Mouse (Mus musculus) forebrain, embryonic 12.5 days (tissue): ENCODE data around the gene B3gnt7. TPM values are rescaled to one million over a fixed set of nuclear protein-coding genes. Genes with fewer than 3 reads are reported as not detected.

Source experiments
- ATAC-seq: fragments of 200-750 bp; cut with Nextera tagmentation; 2 replicates; pipeline ENCODE4 v1.8.0; 2017; ENCODE audit warnings: moderate TSS enrichment; ENCODE audit not compliant: low FRiP score
- H3K27ac ChIP-seq: fragments of 300-500 bp; sonication (generic); 2 replicates; pipeline ENCODE4 v1.5.1; 2016; ENCODE audit warnings: mild to moderate bottlenecking
- H3K27me3 ChIP-seq: fragments of 300-500 bp; sonication (generic); 2 replicates; pipeline ENCODE4 v1.6.1; 2016; ENCODE audit warnings: mild to moderate bottlenecking
- H3K36me3 ChIP-seq: fragments of 300-500 bp; sonication (generic); replicated peaks from 2 replicates; pipeline ENCODE4 v1.6.1; 2016; ENCODE audit warnings: mild to moderate bottlenecking
- H3K4me1 ChIP-seq: fragments of 300-500 bp; sonication (generic); 2 replicates; pipeline ENCODE4 v1.6.1; 2016
- H3K4me2 ChIP-seq: fragments of 300-500 bp; sonication (generic); 2 replicates; pipeline ENCODE4 v1.6.1; 2016; ENCODE audit warnings: mild to moderate bottlenecking, moderate library complexity
- H3K4me3 ChIP-seq: fragments of 300-500 bp; sonication (generic); replicated peaks from 2 replicates; pipeline ENCODE4 v1.5.1; 2016; ENCODE audit warnings: mild to moderate bottlenecking
- H3K9ac ChIP-seq: fragments of 300-500 bp; sonication (generic); 2 replicates; pipeline ENCODE4 v1.6.1; 2016; ENCODE audit warnings: mild to moderate bottlenecking
- H3K9me3 ChIP-seq: fragments of 300-500 bp; sonication (generic); 2 replicates; pipeline ENCODE4 v1.6.1; 2016
- WGBS: fragments of 180-500 bp; shearing (Covaris S2); methylation state at CpG from one replicate; pipeline ENCODE4 v1.1.7; 2016; 5-methylcytosine and 5-hydroxymethylcytosine counted together
- polyA plus RNA-seq: library from polyadenylated mRNA; unstranded; fragments of >200 nt; fragmentation: Nextera tagmentation; extraction: Ambion mirVana; gene quantifications from 2 replicates; pipeline ENCODE4 v1.2.1, GENCODE M21; 2016

B3gnt7 gene
- polyA plus RNA-seq, 1 experiment from 2014 or later: 3.0 TPM

DNA sequence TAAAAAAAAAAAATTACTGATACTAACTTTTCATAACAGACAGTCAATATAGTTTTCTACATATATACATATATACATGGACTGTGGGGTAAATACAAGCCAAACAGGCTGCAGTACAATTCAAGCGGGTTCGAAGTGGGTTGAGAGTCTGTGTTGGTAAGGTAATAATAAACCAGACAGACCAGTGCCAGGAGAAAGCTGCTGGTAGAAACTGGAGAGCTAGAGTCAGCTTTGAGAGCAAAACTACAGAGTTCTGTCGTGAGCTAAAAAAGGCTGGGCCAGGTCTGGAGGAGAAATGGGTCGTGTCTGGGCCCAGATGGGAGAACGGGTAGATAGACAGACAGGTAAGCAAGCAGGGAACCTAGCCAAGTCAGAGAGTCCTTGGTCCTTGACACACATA is 18.5 kb upstream of the B3gnt7 start:
- Histone ChIP-seq H3K27ac (no peak overlapping the region), H3K4me2 (no peak overlapping the region), H3K36me3 (no peaks in the 10 kb centered on the region), H3K9ac (no peak overlapping the region), H3K9me3 (no peaks in the 10 kb centered on the region), H3K4me3 (no peak overlapping the region), H3K4me1 (no peaks in the 10 kb centered on the region), H3K27me3 (0 out of 2 replicates have a peak, but pooled peaks cover 3% of the 10 kb centered on the region)
- no peak for ATAC-seq
- 90% methylated on average over 5 of the region's 5 CpGs for WGBS

DNA sequence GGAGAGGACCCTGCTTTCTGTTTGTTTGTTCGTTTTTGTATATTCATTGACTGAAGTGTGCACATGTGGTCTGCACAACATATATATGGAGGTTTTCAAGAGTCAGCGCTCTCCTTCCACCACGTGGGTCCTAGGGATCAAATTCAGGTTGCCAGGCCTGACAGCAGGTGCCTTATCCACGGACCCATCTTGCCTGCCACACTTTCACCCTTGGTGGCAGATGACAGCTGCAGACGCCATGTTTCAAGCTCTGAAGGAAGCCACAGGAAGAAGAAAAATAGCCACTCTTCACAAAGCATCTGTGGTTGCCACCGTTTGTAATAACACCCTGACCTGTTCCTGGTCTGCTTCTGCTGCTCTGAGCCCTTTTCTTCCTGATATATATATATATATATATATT is 17.3 kb upstream of the B3gnt7 start:
- no peak overlapping the region for H3K27ac ChIP-seq

GRCm38 (mm10) chr1:86287473-86287872 is 15.2 kb upstream of the B3gnt7 start:
- ATAC-seq: no peak

More for the DNA sequence above, 17.3 kb upstream of the B3gnt7 start:
- H3K9me3 ChIP-seq: no peaks in the 10 kb centered on the region
- H3K27me3 ChIP-seq: 0 out of 2 replicates have a peak, but pooled peaks cover 3% of the 10 kb centered on the region
- no peak for ATAC-seq
- H3K36me3 ChIP-seq: no peaks in the 10 kb centered on the region
- no peak overlapping the region for H3K9ac ChIP-seq
- no peak overlapping the region for H3K4me3 ChIP-seq
- 81% methylated on average over 6 of the region's 6 CpGs for WGBS
- H3K4me1 ChIP-seq: no peaks in the 10 kb centered on the region
- H3K4me2 ChIP-seq: no peak overlapping the region

DNA sequence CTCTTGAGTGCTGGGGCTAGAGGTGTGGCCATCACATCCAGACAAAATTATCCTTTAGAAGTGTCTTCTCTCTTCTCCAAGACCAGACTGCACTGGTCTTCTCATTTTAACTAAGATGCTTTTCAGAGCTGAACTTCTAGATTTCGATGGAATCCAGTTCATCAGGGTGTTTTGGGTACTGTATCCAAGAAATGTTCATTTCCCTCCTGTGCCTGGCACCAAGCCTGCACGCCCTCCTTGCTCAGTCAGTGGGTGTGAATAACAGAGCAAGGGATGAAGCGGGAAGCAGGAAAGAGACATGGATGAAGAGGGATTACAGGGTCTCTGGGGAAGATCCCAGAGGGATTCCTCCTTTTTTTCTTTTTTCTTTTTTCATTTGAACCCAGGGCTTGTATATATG is 12.2 kb upstream of the B3gnt7 start:
- Histone ChIP-seq H3K9me3 (no peaks in the 10 kb centered on the region), H3K36me3 (no peaks in the 10 kb centered on the region), H3K4me1 (peaks cover 11% of the 10 kb centered on the region), H3K4me3 (no peak overlapping the region), H3K27ac (no peak overlapping the region), H3K9ac (no peak overlapping the region), H3K4me2 (no peak overlapping the region), H3K27me3 (0 out of 2 replicates have a peak, but pooled peaks cover 3% of the 10 kb centered on the region)
- no peak for ATAC-seq
- 59% methylated on average over 3 of the region's 3 CpGs for WGBS

More at GRCm38 (mm10) chr1:86287473-86287872, 15.2 kb upstream of the B3gnt7 start:
- H3K4me2 ChIP-seq: no peak overlapping the region
- H3K4me3 ChIP-seq: no peak overlapping the region
- WGBS: 85% methylated on average over 4 of the region's 4 CpGs
- H3K27ac ChIP-seq: no peak overlapping the region
- no peaks in the 10 kb centered on the region for H3K36me3 ChIP-seq
- H3K27me3 ChIP-seq: 0 out of 2 replicates have a peak, but pooled peaks cover 3% of the 10 kb centered on the region
- H3K4me1 ChIP-seq: no peaks in the 10 kb centered on the region
- no peak overlapping the region for H3K9ac ChIP-seq
- H3K9me3 ChIP-seq: no peaks in the 10 kb centered on the region

DNA sequence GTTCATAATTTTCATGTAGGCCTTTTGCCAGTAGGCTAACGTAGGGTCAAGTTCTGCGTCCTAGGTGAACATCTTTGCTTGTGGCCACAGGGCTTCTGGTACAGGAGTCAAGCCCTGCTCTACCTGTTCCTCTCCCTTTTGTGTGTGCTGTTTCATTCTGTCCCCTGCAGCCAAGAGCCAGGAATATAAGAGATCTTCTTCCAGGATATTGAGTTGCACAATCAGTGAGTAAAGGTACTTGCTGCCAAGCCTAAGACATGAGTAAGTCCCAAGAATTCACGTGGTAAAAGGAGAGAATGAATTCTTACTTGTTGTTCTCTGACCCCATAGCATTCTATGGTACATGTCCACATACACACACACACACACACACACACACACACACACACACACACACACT is 9.5 kb upstream of the B3gnt7 start:
- no peak overlapping the region for H3K4me2 ChIP-seq
- peaks cover 11% of the 10 kb centered on the region for H3K4me1 ChIP-seq
- H3K9me3 ChIP-seq: no peaks in the 10 kb centered on the region
- WGBS: 93% methylated on average over 3 of the region's 3 CpGs
- no peak overlapping the region for H3K9ac ChIP-seq
- peaks cover 3% of the 10 kb centered on the region; the same call in 1 of the 2 replicates for H3K27me3 ChIP-seq
- ATAC-seq: no peak
- H3K4me3 ChIP-seq: no peak overlapping the region
- H3K36me3 ChIP-seq: no peaks in the 10 kb centered on the region
- no peak overlapping the region for H3K27ac ChIP-seq

DNA sequence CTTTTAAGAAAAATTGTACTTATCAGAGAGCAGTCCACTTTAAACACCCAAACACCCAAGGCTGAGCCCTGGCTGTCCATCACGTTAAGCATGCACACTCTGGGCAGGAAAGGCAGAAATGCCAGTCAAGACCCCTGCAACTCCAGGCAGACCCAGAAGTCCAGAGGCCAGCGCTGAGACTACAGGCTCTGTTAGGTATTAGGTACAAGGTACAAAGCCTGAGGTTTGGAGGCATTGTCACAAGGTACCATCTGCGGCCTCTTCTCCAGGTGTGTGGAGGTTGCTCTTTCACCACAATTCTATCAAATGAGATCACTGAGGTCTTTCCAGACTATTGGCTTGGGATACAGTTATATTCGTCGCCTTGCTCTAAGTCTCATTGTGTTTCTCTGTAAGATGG is 8.8 kb upstream of the B3gnt7 start:
- no peak overlapping the region for H3K4me2 ChIP-seq
- H3K36me3 ChIP-seq: no peaks in the 10 kb centered on the region
- no peak overlapping the region for H3K4me3 ChIP-seq
- no peaks in the 10 kb centered on the region for H3K9me3 ChIP-seq
- ATAC-seq: no peak
- no peak overlapping the region for H3K27ac ChIP-seq
- peaks cover 11% of the 10 kb centered on the region for H3K4me1 ChIP-seq
- 91% methylated on average over 5 of the region's 5 CpGs for WGBS
- peaks cover under 1% of the 10 kb centered on the region; the same call in 1 of the 2 replicates for H3K27me3 ChIP-seq
- H3K9ac ChIP-seq: no peak overlapping the region

DNA sequence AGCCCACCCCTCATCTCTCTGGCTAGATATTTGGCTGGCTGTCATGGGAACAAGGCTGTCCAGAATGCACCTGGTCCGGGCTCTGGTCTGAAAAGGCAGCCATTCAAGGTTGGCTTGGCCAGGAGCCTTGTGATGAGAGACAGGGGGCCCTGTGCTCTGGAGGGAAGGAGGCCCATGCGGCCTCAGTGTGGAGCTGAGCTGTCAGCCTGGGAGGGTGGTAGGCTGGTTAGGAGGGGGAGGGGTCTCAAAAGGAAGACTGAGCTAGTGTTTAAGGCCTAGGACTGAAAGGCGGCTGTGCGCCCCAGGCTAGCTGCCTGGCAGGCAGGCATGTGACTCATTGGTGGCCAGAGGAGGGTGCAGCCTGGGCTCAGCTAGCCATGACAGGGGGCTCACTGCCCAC is 8.2 kb upstream of the B3gnt7 start:
- Histone ChIP-seq H3K36me3 (no peaks in the 10 kb centered on the region), H3K9ac (no peak overlapping the region), H3K27ac (no peak overlapping the region), H3K4me2 (no peak overlapping the region), H3K4me1 (peaks cover 11% of the 10 kb centered on the region), H3K27me3 (no peaks in the 10 kb centered on the region; the same call in 1 of the 2 replicates), H3K9me3 (no peaks in the 10 kb centered on the region), H3K4me3 (no peak overlapping the region)
- WGBS: 11% methylated on average over 4 of the region's 4 CpGs
- ATAC-seq: peak; percentile 74; the same call in 1 of the 2 replicates

DNA sequence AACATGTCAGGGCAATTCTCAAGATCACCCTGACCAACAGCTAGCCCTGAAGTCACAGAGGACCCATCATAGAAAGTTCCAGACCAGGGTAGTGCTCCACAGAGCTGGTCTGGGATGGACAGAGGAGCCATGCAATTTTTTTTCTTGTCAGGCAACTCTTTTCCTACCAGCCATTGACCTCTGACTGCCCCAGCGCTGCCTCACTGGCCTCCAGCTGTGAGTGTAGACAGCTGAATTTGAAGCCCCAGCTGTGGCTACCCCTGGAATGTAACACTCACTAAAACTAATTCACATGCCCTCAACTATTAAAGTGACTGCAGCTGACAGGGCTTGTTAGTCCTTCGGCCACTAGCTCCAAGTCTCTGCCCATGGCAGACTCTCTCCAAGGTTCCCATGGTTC is 2.5 kb upstream of the B3gnt7 start:
- Histone ChIP-seq H3K36me3 (no peaks in the 10 kb centered on the region), H3K4me3 (no peak overlapping the region), H3K9me3 (no peaks in the 10 kb centered on the region), H3K27me3 (peaks cover 49% of the 10 kb centered on the region), H3K4me1 (peaks cover 15% of the 10 kb centered on the region), H3K9ac (no peak overlapping the region), H3K4me2 (no peak overlapping the region), H3K27ac (no peak overlapping the region)
- 29% methylated on average over 2 of the region's 2 CpGs for WGBS
- no peak for ATAC-seq

GRCm38 (mm10) chr1:86300731-86301130 is 1.9 kb upstream of the B3gnt7 start:
- Histone ChIP-seq H3K4me1 (peaks cover 13% of the 10 kb centered on the region), H3K4me2 (no peak overlapping the region), H3K4me3 (no peak overlapping the region), H3K9ac (no peak overlapping the region), H3K9me3 (no peaks in the 10 kb centered on the region), H3K36me3 (no peaks in the 10 kb centered on the region), H3K27ac (no peak overlapping the region), H3K27me3 (peaks cover 55% of the 10 kb centered on the region)
- 54% methylated on average over 7 of the region's 7 CpGs for WGBS
- no peak for ATAC-seq

DNA sequence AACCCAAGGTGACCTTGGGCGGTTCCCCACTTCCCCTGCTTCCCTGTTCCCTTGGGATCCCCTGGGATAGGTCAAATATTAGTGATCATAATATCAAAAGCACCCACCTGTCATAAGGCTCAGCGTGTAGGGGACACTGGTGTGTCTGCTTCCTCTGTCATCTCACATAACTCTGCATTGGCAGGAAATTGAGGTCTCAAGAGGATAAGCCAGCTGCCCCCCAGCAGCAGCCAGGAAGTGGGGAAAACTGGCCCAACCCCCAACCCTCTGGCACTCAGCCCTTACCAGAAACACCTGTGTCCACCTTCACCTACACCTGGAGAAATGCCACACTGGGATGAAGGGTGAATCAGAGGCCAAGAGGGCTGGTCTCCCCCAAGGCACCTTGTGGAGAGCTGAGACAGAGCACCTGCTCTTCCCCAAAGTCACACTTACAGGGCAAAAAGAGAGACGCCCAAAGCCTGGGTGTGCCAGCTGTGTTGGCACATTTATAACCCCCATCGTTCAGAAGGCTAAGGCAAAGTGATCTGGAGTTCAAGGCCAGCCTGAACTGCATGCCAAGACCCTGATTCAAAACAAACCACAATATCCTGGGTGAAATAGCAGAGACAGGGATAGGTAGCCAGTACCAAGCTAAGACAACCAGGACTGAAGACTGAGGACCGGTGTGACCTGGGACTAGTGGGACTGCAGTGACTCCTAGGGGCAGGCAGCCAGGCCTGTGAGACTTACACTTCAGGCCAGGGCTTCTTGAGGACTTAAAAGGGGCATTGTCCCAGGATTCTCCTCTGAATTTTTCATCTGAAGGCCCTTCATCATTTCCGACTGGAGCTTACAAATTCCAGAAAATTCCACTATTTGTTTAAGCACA is 1.2 kb upstream of the B3gnt7 start:
- ATAC-seq: no peak
- peaks cover 13% of the 10 kb centered on the region for H3K4me1 ChIP-seq
- 53% methylated on average over 6 of the region's 6 CpGs for WGBS
- H3K9me3 ChIP-seq: no peaks in the 10 kb centered on the region
- peaks cover 62% of the 10 kb centered on the region for H3K27me3 ChIP-seq
- H3K4me3 ChIP-seq: no peak overlapping the region
- no peak overlapping the region for H3K27ac ChIP-seq
- H3K4me2 ChIP-seq: no peak overlapping the region
- no peaks in the 10 kb centered on the region for H3K36me3 ChIP-seq
- no peak overlapping the region for H3K9ac ChIP-seq

DNA sequence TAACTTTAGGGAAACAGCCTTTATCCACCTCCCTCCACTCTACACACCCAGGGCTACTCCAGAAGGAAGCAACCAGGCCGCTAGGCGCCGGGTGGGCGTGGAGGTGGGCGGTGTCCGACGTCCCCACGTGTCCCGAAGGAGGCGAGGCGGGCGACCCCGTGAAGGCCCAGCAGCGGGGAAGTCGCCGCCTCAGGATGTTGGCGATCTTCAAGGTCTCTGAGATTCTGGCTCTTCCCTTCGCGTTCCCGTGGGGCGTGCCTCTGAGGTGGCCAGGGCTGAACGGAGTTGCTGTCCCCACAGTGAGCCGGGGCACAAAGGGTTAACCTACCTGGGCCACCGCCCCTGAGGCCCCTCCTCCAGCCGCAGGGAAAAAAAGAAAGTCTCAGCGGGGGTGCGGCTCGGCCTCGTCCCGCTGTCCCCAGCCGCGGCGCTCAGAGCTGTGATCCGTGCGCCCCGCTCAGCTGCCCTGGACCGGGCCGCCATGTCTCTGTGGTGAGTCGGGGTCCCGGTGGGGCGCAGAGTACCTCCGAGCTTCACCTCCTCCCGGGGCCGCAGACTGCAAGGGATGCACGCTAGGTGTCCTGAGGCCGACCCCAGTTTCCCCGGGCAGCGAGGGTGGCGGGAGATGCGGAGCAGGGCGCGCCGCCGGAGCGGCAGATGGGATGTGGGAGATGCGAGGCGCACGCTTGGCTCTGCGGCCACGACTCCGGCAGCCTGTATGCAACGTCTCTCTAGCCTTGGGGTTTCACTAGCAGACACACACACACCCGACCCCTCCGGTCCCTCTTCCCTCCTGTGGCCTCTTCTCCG is 636 bp downstream of the B3gnt7 start:
- H3K4me2 ChIP-seq: peak overlapping the region; percentile 98
- H3K9me3 ChIP-seq: no peaks in the 10 kb centered on the region
- no peak overlapping the region for H3K27ac ChIP-seq
- peaks cover 13% of the 10 kb centered on the region for H3K4me1 ChIP-seq
- peaks cover 65% of the 10 kb centered on the region for H3K27me3 ChIP-seq
- peak overlapping the region; percentile 59 for H3K4me3 ChIP-seq
- ATAC-seq: peak; percentile 76
- under 1% methylated on average over 65 of the region's 65 CpGs for WGBS
- H3K36me3 ChIP-seq: no peaks in the 10 kb centered on the region
- peak overlapping the region; percentile 56 for H3K9ac ChIP-seq

DNA sequence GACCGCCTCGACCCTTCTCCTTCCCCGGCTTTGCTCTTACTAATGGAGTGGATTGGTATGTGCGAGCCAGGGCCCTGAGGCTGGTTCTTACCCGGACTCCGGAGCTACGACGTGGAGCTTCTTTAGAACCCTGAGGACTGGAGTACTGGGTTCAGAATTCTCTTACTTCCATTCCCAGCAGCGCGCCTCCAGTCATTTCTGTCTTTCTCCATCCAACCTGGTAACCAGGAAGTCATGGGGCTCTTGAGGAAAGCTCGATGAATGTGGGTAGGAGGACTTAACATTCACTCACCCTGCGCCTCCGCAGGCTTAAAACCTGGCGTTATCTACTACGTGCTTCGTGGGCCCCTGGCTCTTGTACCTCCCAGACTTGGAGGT is 1.2 kb downstream of the B3gnt7 start:
- Histone ChIP-seq H3K9me3 (no peaks in the 10 kb centered on the region), H3K4me3 (peak overlapping the region; percentile 59), H3K4me1 (peaks cover 13% of the 10 kb centered on the region), H3K9ac (peak overlapping the region; percentile 56), H3K27me3 (peaks cover 65% of the 10 kb centered on the region), H3K27ac (no peak overlapping the region), H3K36me3 (no peaks in the 10 kb centered on the region), H3K4me2 (peak overlapping the region; percentile 98)
- 3% methylated on average over 16 of the region's 16 CpGs for WGBS
- ATAC-seq: no peak
